Mouse (Mus musculus): Measurements from ENCODE around the gene Brix1.

- TF ChIP-seq GATA1 (IDR thresholded peaks at IDR 0.05; ENCODE audit: borderline replicate concordance, low read length): no peak
- no peak for TF ChIP-seq FLI1 (IDR thresholded peaks at IDR 0.05; ENCODE audit: low read length)
Observed at GRCm38 (mm10) chr15:10487246-10487645, 1.5 kb upstream of the Brix1 start.
